Mouse (Mus musculus) embryonic stem cell, embryonic (primary cell): Measurements from ENCODE around the gene Olfr1329.
"Not testable (repeated sequence)": the region's sequence is repeated elsewhere in the genome, so short reads cannot be mapped to it uniquely, and the experiment has no call there.

ENCODE experiments used
- CTCF ChIA-PET, 4 experiments: fragments of 300-600 bp in 2 of 4; fragments of 350-600 bp in 2 of 4; sonication (Branson Sonifier 250); formaldehyde crosslinking; loops; one replicate each; lab custom pipeline; 2022; ENCODE audit warnings: inconsistent platforms in 2 of 4; lab: Charles Lee
- POLR2A ChIA-PET, 4 experiments: fragments of 300-600 bp in 2 of 4; fragments of 350-600 bp in 2 of 4; sonication (Branson Sonifier 250); formaldehyde crosslinking; loops; one replicate each; lab custom pipeline; 2022; ENCODE audit warnings: antibody characterized with exemption in 4 of 4, inconsistent platforms in 1 of 4; lab: Charles Lee

Gene Olfr1329

GRCm38 (mm10) chr4:118917365-118917764, at the start of gene Olfr1329:
Gene Olfr1329, minus strand, starts transcription at chr4:118917465.
- POLR2A ChIA-PET, result not testable (repeated sequence)
- CTCF ChIA-PET, result interaction anchor here in 2 of 4 experiments (0.6 to 0.7 kb wide), 2 partner anchors 21 to 101 kb away, joined by 3 read pairs; no protein-coding TSS in a partner anchor

- ChIA-PET POLR2A (no interaction called here), CTCF (no interaction called here)
Measured at GRCm38 (mm10) chr4:118961141-118961628, 43.9 kb upstream of the Olfr1329 start, which contains the start of gene Lao1. Gene Lao1, plus strand, starts transcription at chr4:118961578.

- CTCF ChIA-PET, result no interaction called here
- POLR2A ChIA-PET, result no interaction called here
Measured at GRCm38 (mm10) chr4:118958812-118959211, 41.5 kb upstream of the Olfr1329 start.

GRCm38 (mm10) chr4:118938512-118938911, 21.2 kb upstream of the Olfr1329 start, which contains the start of gene Olfr1328:
Gene Olfr1328, minus strand, starts transcription at chr4:118938612.
- POLR2A ChIA-PET, result no interaction called here
- CTCF ChIA-PET, result no interaction called here

- POLR2A ChIA-PET, CTCF ChIA-PET: not testable (repeated sequence)
Measured at GRCm38 (mm10) chr4:118931326-118931725, 14.1 kb upstream of the Olfr1329 start.

GRCm38 (mm10) chr4:118901981-118902380, 15.3 kb downstream of the Olfr1329 start:
- CTCF ChIA-PET, result no interaction called here
- POLR2A ChIA-PET, result no interaction called here

GRCm38 (mm10) chr4:118888297-118888696, 29.0 kb downstream of the Olfr1329 start, which contains the start of gene Olfr1330:
Gene Olfr1330, plus strand, starts transcription at chr4:118888597.
- ChIA-PET CTCF (no interaction called here), POLR2A (interaction anchor here in 1 of 4 experiments (0.8 kb wide), 1 partner anchor 11 kb away, joined by 3 read pairs; no protein-coding TSS in a partner anchor)

- POLR2A ChIA-PET, result interaction anchor here in 1 of 4 experiments (0.7 kb wide), 1 partner anchor 173 kb away, joined by 4 read pairs; no protein-coding TSS in a partner anchor
- CTCF ChIA-PET, result no interaction called here
Measured at GRCm38 (mm10) chr4:118867566-118867965, 49.7 kb downstream of the Olfr1329 start.
